Mouse (Mus musculus) liver, adult 2 months (tissue): ENCODE measurements around the gene Rnls. TPM values are rescaled to one million over a fixed set of nuclear protein-coding genes. Genes with fewer than 3 reads are reported as not detected.

Experiments
- DNase-seq: peaks from one replicate; pipeline ENCODE4 v3.0.0-alpha.2; 2011; ENCODE audit warnings: low read depth, low spot score; ENCODE audit errors: extremely low read depth
- H3K27ac ChIP-seq: fragments of 200-500 bp; replicated peaks from 2 replicates; pipeline ENCODE4 v1.5.1; 2012; ENCODE audit warnings: low read depth, mild to moderate bottlenecking, control low read depth, inconsistent platforms, low read length; ENCODE audit not compliant: insufficient read depth
- H3K27me3 ChIP-seq: fragments of 200-500 bp; 2 replicates; pipeline ENCODE4 v1.6.1; 2012; ENCODE audit warnings: mild to moderate bottlenecking, moderate library complexity, low read length, inconsistent platforms; ENCODE audit not compliant: control insufficient read depth, insufficient read depth
- H3K36me3 ChIP-seq: fragments of 200-500 bp; 2 replicates; pipeline ENCODE4 v1.6.1; 2012; ENCODE audit warnings: low read length, inconsistent platforms; ENCODE audit not compliant: control insufficient read depth, insufficient read depth
- H3K4me1 ChIP-seq: fragments of 200-500 bp; 2 replicates; pipeline ENCODE4 v1.6.1; 2011; ENCODE audit warnings: low read length; ENCODE audit not compliant: control insufficient read depth, insufficient read depth
- H3K4me3 ChIP-seq: fragments of 200-500 bp; 2 replicates; pipeline ENCODE4 v1.5.1; 2011; ENCODE audit warnings: low read depth, mild to moderate bottlenecking, control low read depth, low read length, moderate library complexity; ENCODE audit not compliant: insufficient read depth
- H3K79me2 ChIP-seq: fragments of 200-500 bp; 2 replicates; pipeline ENCODE4 v1.6.1; 2012; ENCODE audit warnings: inconsistent platforms, mild to moderate bottlenecking, low read length, moderate library complexity; ENCODE audit not compliant: control insufficient read depth, insufficient read depth
- H3K9ac ChIP-seq: fragments of 200-500 bp; 2 replicates; pipeline ENCODE4 v1.6.1; 2012; ENCODE audit warnings: low read depth, mild to moderate bottlenecking, control low read depth, inconsistent platforms, low read length
- CTCF ChIP-seq: fragments of 200-500 bp; IDR thresholded peaks from 2 replicates; pipeline ENCODE4 v1.5.1; 2011; ENCODE audit warnings: low read depth, low read length, control low read depth
- POLR2A ChIP-seq: fragments of 200-500 bp; IDR thresholded peaks from 2 replicates; pipeline ENCODE4 v1.6.1; 2011; ENCODE audit warnings: low read length, control low read depth; ENCODE audit not compliant: insufficient read depth; ENCODE audit errors: extremely low read depth
- WGBS: fragments of 180-500 bp; shearing (Covaris S2); methylation state at CpG from one replicate; pipeline ENCODE4 v1.1.7; 2018; 5-methylcytosine and 5-hydroxymethylcytosine counted together
- polyA plus RNA-seq: library from polyadenylated mRNA; depleted of rRNA; stranded (reverse); fragments of >200 nt; gene quantifications from 2 replicates; pipeline ENCODE4 v1.2.3, GENCODE M21; 2012
- total RNA-seq: library from RNA; depleted of rRNA; stranded (reverse); fragments of >200 nt; gene quantifications from 2 replicates; pipeline ENCODE4 v1.2.3, GENCODE M21; 2014

Gene Rnls
- total and polyA plus RNA-seq, 2 experiments, result 0.50 to 0.92 TPM

GRCm38 (mm10) chr19:33299726-33300292 is 92.3 kb downstream of the Rnls start:
- Histone ChIP-seq H3K36me3 (no peaks in the 10 kb centered on the region), H3K4me1 (no peaks in the 10 kb centered on the region), H3K79me2 (no peaks in the 10 kb centered on the region), H3K4me3 (no peak overlapping the region), H3K9ac (no peak overlapping the region), H3K27ac (no peak overlapping the region), H3K27me3 (no peaks in the 10 kb centered on the region)
- TF ChIP-seq POLR2A (no peak), CTCF (no peak)
- DNase-seq, result no peak
- 85% methylated on average over 3 of the region's 3 CpGs for WGBS

GRCm38 (mm10) chr19:33296338-33296737 is 95.8 kb downstream of the Rnls start:
- no peak overlapping the region for H3K27ac ChIP-seq
- 78% methylated on average over 2 of the region's 2 CpGs for WGBS
- DNase-seq, result no peak

GRCm38 (mm10) chr19:33282985-33283384 is 109.1 kb downstream of the Rnls start:
- no peak overlapping the region for H3K27ac ChIP-seq
- H3K4me1 ChIP-seq, result no peaks in the 10 kb centered on the region
- no peak overlapping the region for H3K9ac ChIP-seq
- no peak overlapping the region for H3K4me3 ChIP-seq
- H3K36me3 ChIP-seq, result no peaks in the 10 kb centered on the region
- H3K27me3 ChIP-seq, result no peaks in the 10 kb centered on the region
- WGBS, result 49% methylated on average over 3 of the region's 3 CpGs
- TF ChIP-seq POLR2A (no peak), CTCF (peak; percentile 22; the same call in 1 of the 2 replicates)
- no peak for DNase-seq
- no peaks in the 10 kb centered on the region for H3K79me2 ChIP-seq

More at GRCm38 (mm10) chr19:33296338-33296737, 95.8 kb downstream of the Rnls start:
- no peaks in the 10 kb centered on the region for H3K79me2 ChIP-seq
- H3K36me3 ChIP-seq, result no peaks in the 10 kb centered on the region
- no peaks in the 10 kb centered on the region for H3K27me3 ChIP-seq
- TF ChIP-seq CTCF (no peak), POLR2A (no peak)
- no peak overlapping the region for H3K4me3 ChIP-seq
- no peaks in the 10 kb centered on the region for H3K4me1 ChIP-seq
- H3K9ac ChIP-seq, result no peak overlapping the region

- H3K79me2 ChIP-seq, result no peaks in the 10 kb centered on the region
- no peak overlapping the region for H3K9ac ChIP-seq
- no peak overlapping the region for H3K4me3 ChIP-seq
- no peaks in the 10 kb centered on the region for H3K4me1 ChIP-seq
- TF ChIP-seq POLR2A (no peak), CTCF (no peak)
- no peak for DNase-seq
- H3K36me3 ChIP-seq, result no peaks in the 10 kb centered on the region
- 100% methylated on average over 1 of the region's 1 CpGs for WGBS
- no peaks in the 10 kb centered on the region for H3K27me3 ChIP-seq
- H3K27ac ChIP-seq, result no peak overlapping the region
Measured at GRCm38 (mm10) chr19:33276421-33276820, 115.7 kb downstream of the Rnls start.

GRCm38 (mm10) chr19:33273676-33274075 is 118.4 kb downstream of the Rnls start:
- H3K27ac ChIP-seq, result no peak overlapping the region
- no peaks in the 10 kb centered on the region for H3K4me1 ChIP-seq
- TF ChIP-seq POLR2A, result no peak
- no peak for TF ChIP-seq CTCF
- no peaks in the 10 kb centered on the region for H3K79me2 ChIP-seq
- DNase-seq, result no peak
- no peaks in the 10 kb centered on the region for H3K36me3 ChIP-seq
- no peaks in the 10 kb centered on the region for H3K27me3 ChIP-seq
- no peak overlapping the region for H3K9ac ChIP-seq
- WGBS, result 94% methylated on average over 1 of the region's 1 CpGs
- no peak overlapping the region for H3K4me3 ChIP-seq

- Histone ChIP-seq H3K4me3 (no peak overlapping the region), H3K36me3 (no peaks in the 10 kb centered on the region), H3K79me2 (no peaks in the 10 kb centered on the region), H3K27ac (no peak overlapping the region), H3K9ac (no peak overlapping the region), H3K27me3 (no peaks in the 10 kb centered on the region), H3K4me1 (no peaks in the 10 kb centered on the region)
- DNase-seq, result peak; percentile 25
- TF ChIP-seq CTCF (no peak), POLR2A (no peak)
- 42% methylated on average over 2 of the region's 2 CpGs for WGBS
Measured at GRCm38 (mm10) chr19:33271571-33271970, 120.5 kb downstream of the Rnls start.
